Mouse (Mus musculus): ENCODE data around the gene Swsap1.

DNA sequence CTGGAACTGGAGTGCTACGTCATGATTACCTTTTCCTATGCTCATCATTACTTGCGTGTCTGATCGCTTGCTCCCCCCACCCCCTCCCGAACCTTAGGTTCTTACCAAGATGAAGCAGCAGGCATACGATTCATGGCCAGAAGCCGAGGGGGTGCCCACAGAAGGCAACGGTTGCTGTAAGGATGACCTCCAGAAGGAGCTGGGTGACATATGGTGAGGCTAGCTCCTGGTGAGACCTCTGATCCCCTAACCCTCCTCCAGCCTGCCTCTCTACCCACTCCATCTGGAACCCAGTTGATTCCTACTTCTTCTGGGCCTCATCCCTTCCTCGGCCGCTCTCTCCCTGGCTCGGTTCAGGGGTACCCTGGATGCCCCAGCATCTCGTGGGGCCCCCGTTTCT, 21.5 kb upstream of the Swsap1 start:
- TF ChIP-seq CTCF (IDR thresholded peaks at IDR 0.05; ENCODE audit: extremely low read depth, insufficient read depth, low read length) (no peak), POLR2A (IDR thresholded peaks at IDR 0.05; ENCODE audit: extremely low read depth, insufficient read depth, low read length) (no peak)

All from cortical plate, adult 2 months (tissue).